Mouse (Mus musculus): ENCODE measurements around the gene Map3k3. TPM values are rescaled to one million over a fixed set of nuclear protein-coding genes. Genes with fewer than 3 reads are reported as not detected.

Gene Map3k3
- polyA plus RNA-seq, 1 experiment = 61.6 TPM

GRCm38 (mm10) chr11:106073774-106074173 lies 10.6 kb upstream of the Map3k3 start:
- TF ChIP-seq CTCF (IDR thresholded peaks at IDR 0.05; ENCODE audit: insufficient read depth, low read length) = no peak
- no peak for TF ChIP-seq POLR2A (IDR thresholded peaks at IDR 0.05; ENCODE audit: borderline replicate concordance, extremely low read depth, low read depth, low read length)
- no peak for DNase-seq
- Histone ChIP-seq H3K4me3 (replicated peaks; ENCODE audit: extremely low read depth, low read depth, low read length) (no peak overlapping the region), H3K4me1 (ENCODE audit: control insufficient read depth, insufficient read depth, low read length) (no peaks in the 10 kb centered on the region)
- WGBS = 75% methylated on average over 3 of the region's 3 CpGs

GRCm38 (mm10) chr11:106076321-106076720 lies 8.1 kb upstream of the Map3k3 start:
- peak; percentile 77 for DNase-seq
- TF ChIP-seq CTCF (IDR thresholded peaks at IDR 0.05; ENCODE audit: insufficient read depth, low read length) (peak; percentile 87), POLR2A (IDR thresholded peaks at IDR 0.05; ENCODE audit: borderline replicate concordance, extremely low read depth, low read depth, low read length) (no peak)
- H3K4me1 ChIP-seq (ENCODE audit: control insufficient read depth, insufficient read depth, low read length) = no peaks in the 10 kb centered on the region
- H3K4me3 ChIP-seq (replicated peaks; ENCODE audit: extremely low read depth, low read depth, low read length) = no peak overlapping the region
- 0% methylated on average over 4 of the region's 4 CpGs for WGBS

- H3K4me1 ChIP-seq (ENCODE audit: control insufficient read depth, insufficient read depth, low read length) = peaks cover 8% of the 10 kb centered on the region
- under 1% methylated on average over 60 of the region's 61 CpGs for WGBS
- peak overlapping the region; percentile 76 for H3K4me3 ChIP-seq (replicated peaks; ENCODE audit: extremely low read depth, low read depth, low read length)
- TF ChIP-seq POLR2A (IDR thresholded peaks at IDR 0.05; ENCODE audit: borderline replicate concordance, extremely low read depth, low read depth, low read length) = peak; percentile 42; the same call in 1 of the 2 replicates
- TF ChIP-seq CTCF (IDR thresholded peaks at IDR 0.05; ENCODE audit: insufficient read depth, low read length) = no peak
- DNase-seq = peak; percentile 83
These were observed 623 bp downstream of the Map3k3 start for GRCm38 (mm10) chr11:106084911-106085561.

DNA sequence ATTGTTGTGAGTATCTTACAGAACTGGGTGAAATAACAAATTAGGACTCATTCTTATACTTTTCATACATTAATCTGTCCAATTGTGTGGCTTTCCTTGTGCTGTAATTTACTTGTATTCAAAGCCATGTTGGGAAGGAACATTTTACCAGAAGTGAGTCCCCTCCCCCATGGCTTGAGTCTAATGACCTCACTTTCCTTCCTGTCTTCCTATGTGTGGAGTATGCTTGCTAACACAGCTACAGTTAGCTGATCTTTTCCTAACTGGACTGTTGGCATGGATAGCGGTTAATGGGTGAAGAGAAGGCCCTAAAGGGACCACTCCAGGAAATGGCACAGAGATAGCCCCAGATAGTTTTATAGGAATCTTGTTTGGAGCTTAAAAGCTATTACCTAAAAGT lies 13.8 kb downstream of the Map3k3 start:
- TF ChIP-seq POLR2A (IDR thresholded peaks at IDR 0.05; ENCODE audit: borderline replicate concordance, extremely low read depth, low read depth, low read length) (no peak), CTCF (IDR thresholded peaks at IDR 0.05; ENCODE audit: insufficient read depth, low read length) (no peak)
- no peak for DNase-seq
- WGBS = 54% methylated on average over 1 of the region's 1 CpGs
- peaks cover 12% of the 10 kb centered on the region for H3K4me1 ChIP-seq (ENCODE audit: control insufficient read depth, insufficient read depth, low read length)
- no peak overlapping the region for H3K4me3 ChIP-seq (replicated peaks; ENCODE audit: extremely low read depth, low read depth, low read length)

- peaks cover 14% of the 10 kb centered on the region for H3K4me1 ChIP-seq (ENCODE audit: control insufficient read depth, insufficient read depth, low read length)
- no peak for DNase-seq
- TF ChIP-seq CTCF (IDR thresholded peaks at IDR 0.05; ENCODE audit: insufficient read depth, low read length) = no peak
- no peak for TF ChIP-seq POLR2A (IDR thresholded peaks at IDR 0.05; ENCODE audit: borderline replicate concordance, extremely low read depth, low read depth, low read length)
- 63% methylated on average over 3 of the region's 3 CpGs for WGBS
- H3K4me3 ChIP-seq (replicated peaks; ENCODE audit: extremely low read depth, low read depth, low read length) = no peak overlapping the region
These were observed 18.5 kb downstream of the Map3k3 start for GRCm38 (mm10) chr11:106102866-106103265.

- peaks cover 4% of the 10 kb centered on the region for H3K4me1 ChIP-seq (ENCODE audit: control insufficient read depth, insufficient read depth, low read length)
- H3K4me3 ChIP-seq (replicated peaks; ENCODE audit: extremely low read depth, low read depth, low read length) = no peak overlapping the region
- 62% methylated on average over 8 of the region's 8 CpGs for WGBS
- TF ChIP-seq POLR2A (IDR thresholded peaks at IDR 0.05; ENCODE audit: borderline replicate concordance, extremely low read depth, low read depth, low read length) = no peak
- TF ChIP-seq CTCF (IDR thresholded peaks at IDR 0.05; ENCODE audit: insufficient read depth, low read length) = no peak
- no peak for DNase-seq
These were observed 21.7 kb downstream of the Map3k3 start for GRCm38 (mm10) chr11:106106047-106106587.

DNA sequence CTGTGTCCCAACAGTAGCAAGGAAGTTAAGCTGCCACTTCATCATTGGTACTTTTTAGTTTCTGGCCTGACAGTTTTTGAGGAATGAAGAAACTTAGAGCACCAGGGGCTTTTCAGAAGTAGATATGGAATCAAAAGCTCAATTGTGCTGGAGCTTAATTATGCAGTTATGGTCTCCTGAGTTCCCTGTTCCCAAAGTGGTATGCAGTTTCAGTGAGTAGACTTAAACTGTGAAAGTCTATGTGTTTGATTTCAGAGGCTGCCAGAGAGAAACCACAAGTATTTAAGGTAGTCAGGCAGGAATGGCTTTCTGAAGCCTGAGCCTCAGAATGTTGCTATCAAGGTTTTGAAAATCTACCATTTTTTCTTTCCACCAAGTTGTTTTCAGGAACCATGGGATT lies 27.3 kb downstream of the Map3k3 start:
- DNase-seq = no peak
- peaks cover 2% of the 10 kb centered on the region for H3K4me1 ChIP-seq (ENCODE audit: control insufficient read depth, insufficient read depth, low read length)
- no peak overlapping the region for H3K4me3 ChIP-seq (replicated peaks; ENCODE audit: extremely low read depth, low read depth, low read length)
- TF ChIP-seq POLR2A (IDR thresholded peaks at IDR 0.05; ENCODE audit: borderline replicate concordance, extremely low read depth, low read depth, low read length) (no peak), CTCF (IDR thresholded peaks at IDR 0.05; ENCODE audit: insufficient read depth, low read length) (no peak)

DNA sequence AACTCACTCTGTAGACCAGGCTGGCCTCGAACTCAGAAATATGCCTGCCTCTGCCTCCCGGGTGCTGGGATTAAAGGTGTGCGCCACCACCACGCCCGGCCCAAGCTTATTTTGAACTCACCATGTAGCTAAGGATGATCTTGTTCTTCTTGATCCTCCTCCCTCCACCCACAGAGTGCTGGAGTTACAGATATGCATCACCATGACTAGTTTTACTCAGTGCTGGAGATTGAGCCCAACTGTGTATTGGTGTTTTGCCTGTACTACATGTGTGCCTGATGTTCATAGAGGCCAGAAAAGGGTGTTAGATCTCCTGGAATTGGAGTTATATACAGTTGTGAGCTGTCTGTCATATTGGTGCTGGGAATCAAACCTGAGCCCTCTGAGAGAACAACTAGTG lies 37.8 kb downstream of the Map3k3 start:
- peaks cover 11% of the 10 kb centered on the region for H3K4me1 ChIP-seq (ENCODE audit: control insufficient read depth, insufficient read depth, low read length)
- no peak for DNase-seq
- no peak overlapping the region for H3K4me3 ChIP-seq (replicated peaks; ENCODE audit: extremely low read depth, low read depth, low read length)
- WGBS = 86% methylated on average over 5 of the region's 5 CpGs
- TF ChIP-seq POLR2A (IDR thresholded peaks at IDR 0.05; ENCODE audit: borderline replicate concordance, extremely low read depth, low read depth, low read length) = no peak
- TF ChIP-seq CTCF (IDR thresholded peaks at IDR 0.05; ENCODE audit: insufficient read depth, low read length) = no peak

DNA sequence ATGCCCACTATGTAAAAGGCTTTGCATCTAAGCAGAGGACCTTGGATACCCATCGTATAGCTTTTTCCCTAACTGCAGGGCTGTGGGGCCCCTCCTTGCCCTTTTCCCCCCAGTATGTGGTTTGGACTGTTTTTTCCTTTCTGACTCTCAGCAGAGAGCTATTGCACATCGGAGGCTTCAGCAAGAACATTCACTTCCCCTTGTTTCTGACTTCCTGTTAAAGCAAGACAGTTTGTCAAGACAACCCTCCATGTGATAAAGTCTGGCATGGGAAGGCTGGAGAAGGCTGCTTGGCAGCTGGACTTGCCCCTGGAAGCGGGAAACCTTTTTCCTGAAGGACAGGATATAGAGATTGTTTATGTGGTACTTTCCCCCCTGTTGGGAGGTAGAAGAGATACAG lies 38.3 kb downstream of the Map3k3 start:
- H3K4me3 ChIP-seq (replicated peaks; ENCODE audit: extremely low read depth, low read depth, low read length) = no peak overlapping the region
- no peak for DNase-seq
- no peak for TF ChIP-seq CTCF (IDR thresholded peaks at IDR 0.05; ENCODE audit: insufficient read depth, low read length)
- TF ChIP-seq POLR2A (IDR thresholded peaks at IDR 0.05; ENCODE audit: borderline replicate concordance, extremely low read depth, low read depth, low read length) = no peak
- WGBS = 38% methylated on average over 3 of the region's 3 CpGs
- H3K4me1 ChIP-seq (ENCODE audit: control insufficient read depth, insufficient read depth, low read length) = peaks cover 11% of the 10 kb centered on the region

DNA sequence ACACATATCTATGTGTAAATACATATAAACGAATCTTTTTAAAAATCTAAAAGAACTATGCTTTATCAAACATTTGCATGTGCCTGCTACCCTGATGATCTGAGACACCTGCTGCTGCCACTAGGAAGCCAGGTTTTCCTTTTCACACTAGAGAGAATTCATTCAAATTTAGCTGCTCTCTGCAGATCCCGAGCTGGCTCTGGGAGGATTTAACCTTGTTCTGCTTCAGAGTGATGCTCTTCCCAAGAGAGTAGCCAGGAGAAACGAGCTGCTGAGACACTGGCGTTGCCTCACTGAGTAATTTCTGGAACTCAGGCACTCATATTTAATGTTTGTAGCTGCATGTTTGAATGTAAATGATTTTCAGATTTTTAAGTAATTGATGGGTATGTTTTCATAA lies 40.4 kb downstream of the Map3k3 start:
- Histone ChIP-seq H3K4me3 (replicated peaks; ENCODE audit: extremely low read depth, low read depth, low read length) (no peak overlapping the region), H3K4me1 (ENCODE audit: control insufficient read depth, insufficient read depth, low read length) (peaks cover 11% of the 10 kb centered on the region)
- TF ChIP-seq POLR2A (IDR thresholded peaks at IDR 0.05; ENCODE audit: borderline replicate concordance, extremely low read depth, low read depth, low read length) (no peak), CTCF (IDR thresholded peaks at IDR 0.05; ENCODE audit: insufficient read depth, low read length) (no peak)
- no peak for DNase-seq
- WGBS = 76% methylated on average over 4 of the region's 4 CpGs

Data from lung, adult 2 months (tissue).